13 mouse cellular contexts compared by ENCODE assay signal in genomic region chr16:59586276-59586675, GRCm38 (mm10). TPM values are rescaled to one million over a fixed set of nuclear protein-coding genes. Genes with fewer than 3 reads are reported as not detected.
DNase-seq lines count a peak whose midpoint lies in the region; ATAC-seq and TF ChIP-seq lines count a peak whose summit lies in the region.
"Had no signal": no experiment of that assay in that cellular context is flagged by ENCODE, and none has a peak within 500 bp of the region (broad histone marks: within the 10 kb centered on the region; RNA-seq: fewer than 3 reads in every experiment).

No protein-coding gene starts in this region.

- peak overlapping the region; percentile 87 for H3K27ac ChIP-seq in heart, embryonic 10.5 days
- H3K27ac ChIP-seq in kidney, postnatal 0 days: no peak overlapping the region
- no peak overlapping the region; the same call in 1 of the 2 replicates for H3K27ac ChIP-seq in stomach, embryonic 16.5 days (ENCODE audit: low read length)
- H3K27ac ChIP-seq: liver, embryonic 15.5 days had no signal

- no peaks in the 10 kb centered on the region for H3K36me3 ChIP-seq in heart, embryonic 10.5 days
- H3K36me3 ChIP-seq in kidney, postnatal 0 days (ENCODE audit: insufficient read depth, low read length): no peaks in the 10 kb centered on the region
- no peaks in the 10 kb centered on the region for H3K36me3 ChIP-seq in stomach, embryonic 16.5 days (ENCODE audit: control insufficient read depth, insufficient read depth, low read length)
- H3K36me3 ChIP-seq: hindbrain, embryonic 10.5 days; liver, embryonic 15.5 days had no signal

- H3K9me3 ChIP-seq in heart, embryonic 10.5 days: no peaks in the 10 kb centered on the region
- no peaks in the 10 kb centered on the region for H3K9me3 ChIP-seq in kidney, postnatal 0 days (replicated peaks; ENCODE audit: low read length)
- H3K9me3 ChIP-seq in stomach, embryonic 16.5 days (replicated peaks; ENCODE audit: control insufficient read depth, low read length): no peaks in the 10 kb centered on the region
- H3K9me3 ChIP-seq: hindbrain, embryonic 10.5 days; liver, embryonic 15.5 days had no signal

- H3K4me3 ChIP-seq in heart, embryonic 10.5 days: no peak overlapping the region
- no peak overlapping the region for H3K4me3 ChIP-seq in lung, adult 2 months (replicated peaks; ENCODE audit: extremely low read depth, low read depth, low read length)
- H3K4me3 ChIP-seq in kidney, postnatal 0 days (replicated peaks; ENCODE audit: low read depth, low read length): no peak overlapping the region
- H3K4me3 ChIP-seq in stomach, embryonic 16.5 days (replicated peaks; ENCODE audit: low read length): no peak overlapping the region
- H3K4me3 ChIP-seq: hindbrain, embryonic 10.5 days; liver, embryonic 15.5 days had no signal

- no peaks in the 10 kb centered on the region for H3K27me3 ChIP-seq in heart, embryonic 10.5 days (ENCODE audit: insufficient read depth, poor library complexity, severe bottlenecking)
- no peaks in the 10 kb centered on the region for H3K27me3 ChIP-seq in kidney, postnatal 0 days (ENCODE audit: insufficient read depth, low read length)
- H3K27me3 ChIP-seq in stomach, embryonic 16.5 days (ENCODE audit: control insufficient read depth, insufficient read depth, low read length): no peaks in the 10 kb centered on the region
- H3K27me3 ChIP-seq: liver, embryonic 15.5 days had no signal

- WGBS in heart, embryonic 10.5 days: 39% methylated on average over 6 of the region's 6 CpGs
- 20% methylated on average over 6 of the region's 6 CpGs for WGBS in lung, adult 2 months
- WGBS in kidney, postnatal 0 days: 18% methylated on average over 6 of the region's 6 CpGs
- WGBS in stomach, embryonic 16.5 days: 23% methylated on average over 6 of the region's 6 CpGs

- TF ChIP-seq POLR2A in lung, adult 2 months (IDR thresholded peaks at IDR 0.05; ENCODE audit: borderline replicate concordance, extremely low read depth, low read depth, low read length): no peak

- DNase-seq in heart, embryonic 10.5 days (ENCODE audit: low spot score): peak; percentile 66
- DNase-seq in heart, adult 18-20 months: no peak
- DNase-seq in lung, adult 18-20 months: peak; percentile 36 to 66
- no peak for DNase-seq in lung, adult 2 months
- no peak for DNase-seq in kidney, postnatal 0 days (ENCODE audit: low spot score)
- no peak for DNase-seq in cerebellum, postnatal 25 days
- no peak for DNase-seq in cerebellum, adult 11-12 months
- DNase-seq: B cell, adult 2 months; cerebellum, postnatal 14 days; retina, postnatal 1 day had no signal

- ATAC-seq in kidney, postnatal 0 days (replicated peaks; ENCODE audit: low FRiP score, low read depth): peak; percentile 90
- peak; percentile 41; the same call in 1 of the 2 replicates for ATAC-seq in stomach, embryonic 16.5 days (ENCODE audit: insufficient read depth, low FRiP score)

- H3K4me2 ChIP-seq in kidney, postnatal 0 days (ENCODE audit: low read length): no peak overlapping the region
- H3K4me2 ChIP-seq in stomach, embryonic 16.5 days (ENCODE audit: low read depth, low read length): no peak overlapping the region
- H3K4me2 ChIP-seq: liver, embryonic 15.5 days had no signal

- H3K9ac ChIP-seq in kidney, postnatal 0 days (ENCODE audit: low read depth, low read length): no peak overlapping the region
- no peak overlapping the region for H3K9ac ChIP-seq in stomach, embryonic 16.5 days (ENCODE audit: low read length)
- H3K9ac ChIP-seq: liver, embryonic 15.5 days had no signal

- TF ChIP-seq CTCF in lung, adult 2 months (IDR thresholded peaks at IDR 0.05; ENCODE audit: insufficient read depth, low read length): no peak
- no peak for TF ChIP-seq CTCF in kidney, postnatal 0 days (IDR thresholded peaks at IDR 0.05; ENCODE audit: low read depth)

- H3K4me1 ChIP-seq in heart, embryonic 10.5 days: peaks cover 55% of the 10 kb centered on the region
- H3K4me1 ChIP-seq in lung, adult 2 months (ENCODE audit: control insufficient read depth, insufficient read depth, low read length): peaks cover 7% of the 10 kb centered on the region
- H3K4me1 ChIP-seq in kidney, postnatal 0 days (replicated peaks; ENCODE audit: insufficient read depth, low read length): no peaks in the 10 kb centered on the region
- peaks cover 24% of the 10 kb centered on the region for H3K4me1 ChIP-seq in stomach, embryonic 16.5 days (ENCODE audit: control insufficient read depth, insufficient read depth, low read length)
- H3K4me1 ChIP-seq: hindbrain, embryonic 10.5 days; liver, embryonic 15.5 days had no signal

RNA-seq across cellular contexts. Expression of gene Crybg3, which starts 14.5 kb away (rescaled TPM):
- 11.4 and 17.5 TPM in 2 replicates for polyA plus RNA-seq in heart, embryonic 10.5 days (2016; fragmentation: Nextera tagmentation; extraction: Ambion mirVana)
- total RNA-seq in heart, adult 18-20 months (2021): 10 to 100 TPM; 71.9 to 73.5 TPM
- polyA plus RNA-seq in lung, adult 2 months (2012; rRNA removed): 9.4 and 21.5 TPM in 2 replicates
- 4.2 and 5.4 TPM in 2 replicates for polyA plus RNA-seq in kidney, postnatal 0 days (2015; fragmentation: Nextera tagmentation; extraction: Ambion mirVana)
- 11.2 and 11.6 TPM in 2 replicates for polyA plus RNA-seq in stomach, embryonic 16.5 days (2015; fragmentation: Nextera tagmentation; extraction: Ambion mirVana)

RNA-seq across cellular contexts. Expression of gene Arl6, which starts 52.9 kb away (rescaled TPM):
- 22.6 and 24.0 TPM in 2 replicates for polyA plus RNA-seq in heart, embryonic 10.5 days (2016; fragmentation: Nextera tagmentation; extraction: Ambion mirVana)
- total RNA-seq in heart, adult 18-20 months (2021): 1 to 10 TPM; 3.0 to 4.0 TPM
- 2.2 and 4.0 TPM in 2 replicates for polyA plus RNA-seq in lung, adult 2 months (2012; rRNA removed)
- polyA plus RNA-seq in kidney, postnatal 0 days (2015; fragmentation: Nextera tagmentation; extraction: Ambion mirVana): 46.4 and 46.6 TPM in 2 replicates
- polyA plus RNA-seq in stomach, embryonic 16.5 days (2015; fragmentation: Nextera tagmentation; extraction: Ambion mirVana): 25.0 and 25.8 TPM in 2 replicates

Comparison
In these comparisons a context has a peak if more than half of its experiments do, and no peak if none do; other contexts are left out.
1. DNase-seq: peak in heart, embryonic 10.5 days (single experiment) and lung, adult 18-20 months (2 of 2); none in heart, adult 18-20 months (0 of 2), lung, adult 2 months (single experiment), kidney, postnatal 0 days (single experiment), cerebellum, postnatal 25 days (0 of 2) and cerebellum, adult 11-12 months (single experiment).